Mouse (Mus musculus) kidney, adult 2 months (tissue): ENCODE data around the gene Prss38.

ENCODE experiments used
- CTCF ChIP-seq: fragments of 200-500 bp; conservative IDR thresholded peaks from 2 replicates; pipeline ENCODE4 v1.5.1; 2011; ENCODE audit warnings: low read depth, mild to moderate bottlenecking, control low read depth, low read length, moderate library complexity, mixed read lengths; ENCODE audit not compliant: insufficient read depth, insufficient read length
- POLR2A ChIP-seq: fragments of 200-500 bp; IDR thresholded peaks from one replicate; pipeline ENCODE4 v1.6.1; 2011; ENCODE audit warnings: low read depth, low read length, control low read depth

- no peak for TF ChIP-seq CTCF
- TF ChIP-seq POLR2A: no peak
These were observed 46.0 kb upstream of the Prss38 start for GRCm38 (mm10) chr11:59421436-59421835.
